Mouse (Mus musculus) MEL (cell line): ENCODE results near the gene Rnf213.

Experiments
- CTCF ChIP-seq, 3 experiments: IDR thresholded peaks in 2 of 3; conservative IDR thresholded peaks in 1 of 3; 2 replicates each; pipeline ENCODE4 v1.5.1; 2011 to 2012; ENCODE audit warnings: low read length in 3 of 3, low read depth in 2 of 3, mild to moderate bottlenecking in 2 of 3, improper control_type of control experiment in 1 of 3, inconsistent platforms in 1 of 3, mixed read lengths in 1 of 3, moderate library complexity in 1 of 3; ENCODE audit not compliant: control insufficient read depth in 1 of 3, insufficient read depth in 1 of 3, poor library complexity in 1 of 3, severe bottlenecking in 1 of 3
- EP300 ChIP-seq, 2 experiments: IDR thresholded peaks; 2 replicates each; pipeline ENCODE4 v1.6.1; 2011; ENCODE audit warnings: improper control_type of control experiment in 2 of 2, low read length in 2 of 2, low read depth in 1 of 2, mild to moderate bottlenecking in 1 of 2
- GATA1 ChIP-seq: IDR thresholded peaks from 2 replicates; pipeline ENCODE4 v1.6.1; 2011; ENCODE audit warnings: low read depth, low read length, improper control_type of control experiment
- MAX ChIP-seq: IDR thresholded peaks from 2 replicates; pipeline ENCODE4 v1.6.1; 2011; ENCODE audit warnings: low read length, improper control_type of control experiment
- MEF2A ChIP-seq: IDR thresholded peaks from 2 replicates; pipeline ENCODE4 v1.6.1; 2014; ENCODE audit warnings: low read depth, mild to moderate bottlenecking, inconsistent platforms, low read length, improper control_type of control experiment; ENCODE audit not compliant: poor library complexity, insufficient replicate concordance, severe bottlenecking; ENCODE audit errors: extremely low read depth
- MXI1 ChIP-seq: IDR thresholded peaks from 2 replicates; pipeline ENCODE4 v1.6.1; 2011; ENCODE audit warnings: mild to moderate bottlenecking, low read depth, low read length, improper control_type of control experiment
- POLR2A ChIP-seq, 2 experiments: IDR thresholded peaks; 2 replicates each; pipeline ENCODE4 v1.6.1; 2011 to 2012; ENCODE audit warnings: low read length in 2 of 2, mild to moderate bottlenecking in 2 of 2, control low read depth in 1 of 2, improper control_type of control experiment in 1 of 2, low read depth in 1 of 2, moderate library complexity in 1 of 2; ENCODE audit not compliant: control insufficient read depth in 1 of 2, insufficient read depth in 1 of 2, poor library complexity in 1 of 2
- TCF12 ChIP-seq: IDR thresholded peaks from 2 replicates; pipeline ENCODE4 v1.6.1; 2014; ENCODE audit warnings: low read depth, mild to moderate bottlenecking, inconsistent platforms, low read length, improper control_type of control experiment, moderate library complexity
- ZKSCAN1 ChIP-seq: IDR thresholded peaks from 2 replicates; pipeline ENCODE4 v1.6.1; 2012; ENCODE audit warnings: low read depth, mild to moderate bottlenecking, inconsistent platforms, low read length, improper control_type of control experiment, moderate library complexity
- ZMIZ1 ChIP-seq: IDR thresholded peaks from 2 replicates; pipeline ENCODE4 v1.6.1; 2012; ENCODE audit warnings: low read depth, mild to moderate bottlenecking, inconsistent platforms, low read length, improper control_type of control experiment, moderate library complexity

DNA sequence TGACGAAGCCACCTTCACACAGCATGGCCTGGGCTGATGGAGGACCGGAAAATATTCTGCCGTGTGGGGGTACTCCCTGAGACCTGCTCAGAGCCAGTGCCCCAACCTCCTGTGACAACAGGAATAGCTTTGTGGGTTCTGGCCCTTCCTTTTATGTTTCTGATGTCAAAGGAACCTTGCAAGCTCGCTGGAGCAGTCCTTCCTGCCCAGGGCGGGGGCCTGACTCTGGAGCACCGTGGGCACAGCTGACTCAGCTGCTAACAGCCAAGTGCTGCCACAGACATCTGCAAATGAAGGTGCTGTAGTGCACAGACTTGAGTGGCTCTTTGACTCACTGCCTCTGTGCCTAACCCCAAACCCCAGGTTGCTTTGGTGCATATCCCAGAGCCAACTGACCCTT is 48.0 kb upstream of the Rnf213 start:
- TF ChIP-seq POLR2A (IDR thresholded peaks at IDR 0.05; ENCODE audit: control insufficient read depth in 1 of 2, insufficient read depth in 1 of 2, low read depth in 1 of 2, low read length in 2 of 2, poor library complexity in 1 of 2) (no peak), ZKSCAN1 (no peak), CTCF (IDR thresholded peaks at IDR 0.05 in 2 of 3, conservative IDR thresholded peaks at IDR 0.05 in 1 of 3; ENCODE audit: control insufficient read depth in 1 of 3, insufficient read depth in 1 of 3, low read depth in 2 of 3, low read length in 3 of 3, poor library complexity in 1 of 3, severe bottlenecking in 1 of 3) (no peak), MAX (no peak), EP300 (IDR thresholded peaks at IDR 0.05; ENCODE audit: low read depth in 1 of 2, low read length in 2 of 2) (no peak), GATA1 (no peak), ZMIZ1 (no peak), MEF2A (no peak), TCF12 (no peak), MXI1 (no peak)
